Mouse (Mus musculus) telencephalon, adult 2 months (tissue): ENCODE results near the gene Rps6kl1.

ENCODE experiments used
- DNase-seq: peaks from one replicate; pipeline ENCODE4 v3.0.0-alpha.2; 2011; ENCODE audit warnings: low read depth, low spot score

The Rps6kl1 gene

DNA sequence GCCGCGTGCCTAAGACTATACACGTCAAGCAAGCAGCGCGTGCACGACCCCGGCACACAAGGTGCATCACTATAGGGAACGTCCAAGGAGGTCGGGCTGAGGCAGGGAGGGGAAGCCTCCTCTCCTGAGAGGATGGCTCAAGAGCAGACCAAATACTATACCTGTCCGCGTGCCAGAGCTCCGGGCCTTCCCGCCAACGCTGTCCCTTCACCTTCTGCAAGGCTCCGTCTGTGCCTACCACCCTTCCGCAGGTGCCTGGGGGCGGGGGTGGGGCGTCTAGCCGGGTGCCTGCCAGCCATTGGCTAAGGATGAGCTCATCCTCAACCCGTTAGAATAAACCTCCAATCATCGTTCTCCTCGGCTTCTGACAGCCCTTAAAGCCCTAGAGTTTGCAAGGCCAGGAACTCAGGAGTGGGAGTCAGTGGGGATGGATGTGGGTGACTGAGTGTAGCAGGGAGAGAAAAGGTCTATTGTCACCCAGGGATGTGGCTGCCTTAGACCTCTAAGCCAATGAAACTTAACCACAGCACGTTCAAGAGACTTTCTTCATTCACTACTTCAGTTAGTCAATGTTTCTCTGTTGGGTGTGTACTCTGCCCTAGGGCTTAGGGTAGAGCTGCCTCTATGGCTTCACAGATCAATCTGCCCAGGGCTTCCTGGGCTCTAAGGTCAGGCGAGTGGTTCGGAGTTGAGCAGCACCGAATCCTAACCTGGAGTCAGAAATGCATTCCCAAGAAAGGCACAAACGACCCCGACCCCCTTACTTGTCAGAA, at the start of gene Rps6kl1:
Rps6kl1 (minus strand) TSS at position 263 of the 773 bp plus-strand sequence.
- peak; percentile 83 for DNase-seq

GRCm38 (mm10) chr12:85199954-85200353, 48.9 kb upstream of the Rps6kl1 start:
- no peak for DNase-seq

DNA sequence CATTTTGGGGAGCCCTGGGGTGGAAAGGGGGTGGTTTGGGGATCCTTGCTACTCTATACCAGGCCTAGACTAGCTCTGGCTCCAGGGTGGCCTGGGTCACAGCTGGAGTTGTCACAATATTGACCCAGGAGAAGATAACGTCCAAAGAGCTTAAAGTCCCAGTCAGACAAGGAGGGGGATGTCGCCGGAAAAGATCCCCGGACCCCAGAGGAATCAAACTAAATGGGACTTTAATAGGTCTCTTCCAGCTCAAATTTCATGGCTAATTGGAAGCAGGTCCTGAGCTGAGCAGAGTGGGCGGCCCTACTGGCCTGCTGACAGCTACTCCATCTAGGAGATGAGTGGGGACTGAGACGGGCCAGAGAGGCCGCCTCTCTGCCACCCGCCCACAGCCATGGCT, 46.9 kb upstream of the Rps6kl1 start:
- no peak for DNase-seq

DNA sequence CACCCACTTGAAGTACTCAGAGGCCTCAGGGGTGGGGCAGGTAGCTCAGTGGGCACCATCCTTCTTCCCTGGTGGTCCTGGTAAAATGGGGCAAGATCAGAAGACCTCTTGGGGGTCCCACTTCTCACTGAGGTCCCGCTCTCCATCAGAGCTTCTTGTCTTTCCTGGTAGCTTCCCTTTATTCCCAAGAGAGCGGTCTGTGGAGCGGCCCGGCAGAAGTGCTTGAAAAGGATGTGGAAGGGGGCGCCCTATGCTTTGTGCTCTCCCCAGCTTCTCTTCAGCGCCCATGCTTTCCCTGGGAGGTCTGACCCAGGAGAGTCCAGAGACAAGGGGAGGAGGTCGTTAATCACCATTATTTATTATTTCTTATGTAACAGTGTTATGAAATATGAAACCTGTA, 46.3 kb upstream of the Rps6kl1 start:
- DNase-seq, result no peak

DNA sequence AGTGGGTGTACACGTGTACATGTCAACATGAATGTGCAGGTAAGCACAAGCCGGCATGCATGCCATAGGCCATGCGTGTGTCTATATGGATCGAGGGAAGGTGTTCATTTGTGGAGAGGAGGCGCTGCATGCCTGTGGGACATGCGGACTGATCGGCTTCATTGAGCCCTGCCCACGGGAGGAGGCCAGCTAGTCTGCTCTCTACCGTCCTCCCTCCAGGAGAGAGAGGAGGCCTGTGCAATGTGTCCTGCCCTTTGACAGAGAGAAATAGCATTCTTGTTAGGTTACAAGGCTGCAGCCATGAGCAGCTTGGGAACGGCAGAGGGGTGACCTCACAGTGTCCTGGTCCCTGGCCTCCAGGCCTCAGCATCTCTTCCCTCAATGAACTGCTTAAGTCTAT, 45.1 kb upstream of the Rps6kl1 start:
- no peak for DNase-seq

DNA sequence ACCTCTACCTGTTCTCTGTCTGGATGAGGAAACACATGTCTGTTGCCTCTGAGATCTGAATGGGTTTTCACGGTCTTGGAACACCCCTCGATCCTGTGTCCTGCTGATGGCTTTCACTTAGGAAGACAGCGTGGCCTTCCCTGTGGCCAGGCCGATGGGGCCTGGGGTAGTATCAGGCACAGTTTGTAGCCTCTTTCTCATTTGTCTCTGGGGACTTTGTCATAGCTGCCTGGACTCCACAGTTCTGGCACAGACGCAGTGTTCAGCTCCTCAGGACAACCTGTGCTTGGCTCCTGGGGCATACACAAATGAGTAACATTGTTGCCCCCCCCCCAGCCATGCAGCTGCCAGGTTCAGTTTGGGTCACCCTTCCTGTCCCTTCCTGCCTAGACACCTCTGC, 44.0 kb upstream of the Rps6kl1 start:
- DNase-seq, result no peak

- DNase-seq, result no peak
Observed at GRCm38 (mm10) chr12:85194623-85195018, 43.6 kb upstream of the Rps6kl1 start.

- no peak for DNase-seq
Observed at GRCm38 (mm10) chr12:85193923-85194622, 43.0 kb upstream of the Rps6kl1 start.

GRCm38 (mm10) chr12:85193146-85193545, 42.1 kb upstream of the Rps6kl1 start:
- DNase-seq, result no peak

DNA sequence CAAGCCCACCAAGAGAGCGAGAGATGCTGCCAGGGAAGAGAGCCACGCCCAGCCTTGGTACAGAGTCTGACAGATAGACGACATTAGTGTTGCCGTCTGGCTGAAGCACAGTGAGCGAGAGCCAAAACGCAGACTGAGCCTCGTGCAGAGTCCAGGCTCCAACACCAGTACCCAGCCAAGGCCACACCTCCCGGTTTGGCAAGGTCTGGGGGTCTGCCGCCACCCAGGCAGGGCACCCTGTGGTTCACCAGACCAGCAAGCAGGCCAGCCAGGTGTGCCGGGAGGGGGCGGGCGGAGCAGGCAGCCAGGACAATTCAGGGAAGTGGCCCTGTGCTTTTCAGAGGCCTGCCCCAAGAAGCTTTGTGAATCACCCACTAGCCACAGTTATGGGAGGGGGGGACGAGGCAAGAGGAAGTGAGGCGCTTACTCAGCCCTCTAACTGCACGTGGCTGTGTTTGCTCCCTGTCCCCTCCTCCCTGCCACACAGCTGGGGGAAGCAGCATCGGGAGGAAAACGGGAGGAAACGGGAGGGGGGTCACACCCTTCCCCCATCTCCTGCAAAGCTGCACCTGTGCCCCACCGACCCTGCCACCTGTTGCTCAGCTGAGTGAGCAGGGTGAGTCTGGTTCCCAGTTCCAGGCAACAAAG, 41.5 kb upstream of the Rps6kl1 start:
- no peak for DNase-seq

DNA sequence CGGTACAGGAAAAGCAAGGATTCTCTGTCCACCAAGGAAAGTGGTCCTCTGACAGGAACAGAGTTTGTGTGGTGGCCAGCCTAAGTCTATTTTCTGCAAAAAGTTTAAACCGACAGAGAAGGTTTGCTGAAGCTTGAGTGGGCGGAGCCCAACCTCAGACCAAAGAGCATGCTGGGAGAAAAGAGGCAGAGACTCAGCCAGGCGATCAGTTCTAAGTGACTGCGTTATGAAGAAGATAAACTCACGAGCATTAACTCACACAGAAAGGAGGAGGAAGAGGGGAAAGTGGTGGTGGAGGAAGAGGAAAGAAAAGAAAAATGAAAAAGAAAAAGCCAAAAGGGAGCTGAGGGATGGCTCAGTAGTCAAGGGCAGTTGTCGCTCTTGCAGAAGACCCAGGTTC, 39.2 kb upstream of the Rps6kl1 start:
- no peak for DNase-seq

DNA sequence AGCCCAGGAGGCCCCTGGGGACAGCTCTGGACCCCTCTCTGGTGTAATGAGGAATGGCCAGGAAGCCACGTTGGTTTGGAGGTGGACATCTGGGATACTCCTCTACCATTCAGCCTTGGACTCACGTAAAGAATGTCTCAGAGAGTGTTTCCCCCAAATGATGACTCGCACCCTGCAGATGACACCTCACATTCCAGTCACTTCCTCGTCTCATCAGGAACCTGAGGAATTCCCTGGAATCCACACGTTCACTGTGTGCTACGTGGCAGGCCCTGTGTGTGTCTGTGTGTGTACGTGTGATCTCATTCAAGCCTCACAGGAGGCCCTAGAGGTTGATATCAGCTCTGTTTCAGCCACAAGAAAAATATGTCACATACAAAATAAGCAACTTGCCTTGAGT, 35.3 kb upstream of the Rps6kl1 start:
- no peak for DNase-seq

DNA sequence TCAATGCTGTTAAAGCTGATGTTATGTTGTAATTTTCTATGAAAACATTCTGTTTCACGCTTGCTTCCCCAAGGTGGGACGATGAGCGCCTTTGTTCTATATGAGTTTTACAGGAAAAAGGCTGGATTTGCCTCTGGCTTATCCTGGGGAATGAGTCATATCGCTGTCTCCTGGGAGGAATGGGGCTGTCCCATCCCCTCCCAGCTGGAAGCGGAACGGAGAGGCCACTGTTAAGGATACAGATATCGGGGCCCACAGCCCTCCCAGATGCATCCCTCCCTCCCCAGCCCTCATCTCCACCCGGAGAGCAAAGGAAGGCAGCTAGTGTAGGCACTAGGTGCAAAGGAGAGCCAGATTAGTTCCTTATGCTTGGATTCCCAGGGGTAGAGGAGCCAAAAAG, 34.7 kb upstream of the Rps6kl1 start:
- DNase-seq, result no peak

DNA sequence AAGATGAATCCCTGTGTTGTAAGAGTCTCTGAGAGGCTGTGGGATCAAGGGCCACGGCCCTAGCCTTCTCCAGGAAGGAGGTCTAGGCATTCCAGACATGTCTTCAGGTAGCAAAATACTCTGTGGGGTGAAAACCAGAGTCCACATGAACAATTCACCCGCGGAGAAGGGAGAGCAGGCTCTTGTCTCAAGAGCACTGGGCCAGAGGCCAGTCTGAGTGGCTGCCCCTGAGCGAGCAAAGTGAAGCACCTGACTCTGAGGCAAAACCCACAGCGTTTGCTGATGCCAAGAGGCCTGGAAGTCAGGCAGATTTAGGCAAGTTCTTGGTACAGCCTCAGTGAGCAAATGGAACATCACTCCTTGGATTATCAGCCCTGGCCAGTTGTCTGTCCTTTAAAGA, 33.1 kb upstream of the Rps6kl1 start:
- DNase-seq, result no peak

DNA sequence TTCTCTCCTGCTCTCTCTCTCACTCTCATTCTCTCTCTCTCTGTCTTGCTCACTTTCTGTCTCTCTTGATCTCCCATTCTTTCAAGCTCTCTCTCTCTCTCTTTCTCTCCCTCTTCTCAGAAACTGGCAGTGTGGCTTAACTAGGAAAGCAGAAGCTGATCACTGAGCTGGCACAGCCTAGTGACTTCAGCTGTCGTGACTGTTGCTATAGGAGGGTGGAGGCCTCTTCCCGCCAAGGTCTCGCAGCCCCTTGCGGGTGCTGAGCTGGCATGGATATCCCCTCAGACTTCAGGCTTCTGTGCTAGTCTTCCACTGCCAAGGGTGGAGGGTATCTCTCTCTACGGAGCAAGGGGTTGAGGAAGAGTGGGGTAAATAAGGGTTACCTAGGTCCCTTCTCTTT, 31.8 kb upstream of the Rps6kl1 start:
- DNase-seq, result no peak

- no peak for DNase-seq
Observed at GRCm38 (mm10) chr12:85182345-85182643, 31.2 kb upstream of the Rps6kl1 start.

GRCm38 (mm10) chr12:85181475-85182344, 30.6 kb upstream of the Rps6kl1 start:
- no peak for DNase-seq

- DNase-seq, result no peak
Observed at GRCm38 (mm10) chr12:85178294-85178693, 27.2 kb upstream of the Rps6kl1 start.

GRCm38 (mm10) chr12:85177740-85178239, 26.7 kb upstream of the Rps6kl1 start, which contains the start of gene Pgf:
Gene Pgf, minus strand, starts transcription at chr12:85177790.
- DNase-seq, result no peak

- DNase-seq, result no peak
Observed at GRCm38 (mm10) chr12:85176846-85177523, 25.9 kb upstream of the Rps6kl1 start.
